Mouse (Mus musculus) olfactory bulb, adult 2 months (tissue): ENCODE results near the gene Cux2.

ENCODE experiments used
- CTCF ChIP-seq: fragments of 200-500 bp; IDR thresholded peaks from 2 replicates; pipeline ENCODE4 v1.5.1; 2012; ENCODE audit warnings: low read depth, mild to moderate bottlenecking, low read length, moderate library complexity; ENCODE audit not compliant: insufficient read depth
- POLR2A ChIP-seq: fragments of 200-500 bp; IDR thresholded peaks from 2 replicates; pipeline ENCODE4 v1.6.1; 2012; ENCODE audit warnings: mild to moderate bottlenecking, low read depth, low read length, moderate library complexity; ENCODE audit not compliant: insufficient read depth

DNA sequence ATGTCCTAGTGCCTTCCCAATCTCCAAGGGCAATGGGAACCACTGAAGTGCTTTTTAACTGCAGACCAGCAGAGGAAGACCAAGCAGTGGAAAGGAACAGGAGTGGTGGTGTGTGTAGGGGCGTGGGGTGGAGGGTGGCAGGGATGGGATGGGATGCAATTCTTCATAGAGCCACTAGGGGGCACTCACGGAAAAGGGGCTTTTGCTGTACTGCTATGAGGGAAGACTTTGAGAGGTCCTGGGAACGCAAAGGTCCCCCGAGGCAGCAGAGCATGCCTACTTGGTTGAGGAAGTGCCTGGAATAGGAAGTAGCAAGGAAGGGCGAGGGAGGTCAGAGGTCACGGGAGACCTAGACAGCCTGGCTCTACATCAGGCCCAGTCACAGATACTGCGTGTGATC is 106.4 kb downstream of the Cux2 start:
- TF ChIP-seq CTCF (peak; percentile 71), POLR2A (no peak)
